Mouse (Mus musculus): ENCODE results near the gene Atp6v1g3.

GRCm38 (mm10) chr1:138274930-138275329 is 1.4 kb downstream of the Atp6v1g3 start:
- TF ChIP-seq CEBPB (IDR thresholded peaks at IDR 0.05; ENCODE audit: low read depth): no peak
- no peak for TF ChIP-seq CTCF (IDR thresholded peaks at IDR 0.05; ENCODE audit: control insufficient read depth, insufficient read depth, insufficient read length)
- TF ChIP-seq USF1 (IDR thresholded peaks at IDR 0.05; ENCODE audit: low read depth): no peak
- TF ChIP-seq MYOG (IDR thresholded peaks at IDR 0.05; ENCODE audit: control insufficient read depth, extremely low read depth, insufficient read length): no peak
